Comparison of ENCODE assay signal across 19 mouse cellular contexts in genomic region chr8:115745648-115746047, GRCm38 (mm10). TPM values are rescaled to one million over a fixed set of nuclear protein-coding genes. Genes with fewer than 3 reads are reported as not detected.
DNase-seq lines count a peak whose midpoint lies in the region; ATAC-seq and TF ChIP-seq lines count a peak whose summit lies in the region.
"Had no signal": no experiment of that assay in that cellular context is flagged by ENCODE, and none has a peak within 500 bp of the region (broad histone marks: within the 10 kb centered on the region; RNA-seq: fewer than 3 reads in every experiment).

No protein-coding gene starts in this region.

- no peaks in the 10 kb centered on the region for H3K9me3 ChIP-seq in liver, embryonic 12.5 days (replicated peaks)
- H3K9me3 ChIP-seq: forebrain, embryonic 15.5 days; heart, embryonic 13.5 days; hindbrain, embryonic 12.5 days had no signal

- H3K9ac ChIP-seq in liver, adult 2 months (ENCODE audit: low read depth, low read length): no peak overlapping the region
- no peak overlapping the region for H3K9ac ChIP-seq in liver, embryonic 12.5 days
- H3K9ac ChIP-seq: forebrain, embryonic 15.5 days; heart, embryonic 13.5 days; hindbrain, embryonic 12.5 days had no signal

- WGBS in liver, adult 2 months: 15% methylated on average over 2 of the region's 2 CpGs
- WGBS in liver, embryonic 12.5 days (ENCODE audit: insufficient replicate concordance): 45% methylated on average over 2 of the region's 2 CpGs

- DNase-seq in CD4-positive, CD25-positive, alpha-beta regulatory T cell, adult 2 months (ENCODE audit: low read depth, low spot score): peak; percentile 15
- peak; percentile 25 for DNase-seq in adrenal gland, postnatal 25 days
- DNase-seq in adrenal gland, adult 18-20 months (ENCODE audit: low spot score in 2 of 2): no peak
- peak; percentile 43 for DNase-seq in liver, adult 2 months (ENCODE audit: extremely low read depth, low read depth, low spot score)
- DNase-seq in 3T3-L1 (ENCODE audit: low read depth, low spot score): peak; percentile 42
- no peak for DNase-seq in heart, postnatal 36 days
- DNase-seq: cerebellum, adult 18-20 months; cerebellum, adult 9-11 months; gastrocnemius, postnatal 36 days; heart, adult 11 months; heart, postnatal 4 days; kidney, adult 11 months had no signal

- H3K4me1 ChIP-seq in liver, adult 2 months (ENCODE audit: control insufficient read depth, insufficient read depth, low read length): no peaks in the 10 kb centered on the region
- H3K4me1 ChIP-seq in liver, embryonic 12.5 days: no peaks in the 10 kb centered on the region
- H3K4me1 ChIP-seq: forebrain, embryonic 15.5 days had no signal

- H3K36me3 ChIP-seq in liver, adult 2 months (ENCODE audit: control insufficient read depth, insufficient read depth, low read length): no peaks in the 10 kb centered on the region
- no peaks in the 10 kb centered on the region for H3K36me3 ChIP-seq in liver, embryonic 12.5 days
- H3K36me3 ChIP-seq: forebrain, embryonic 15.5 days; G1E; heart, embryonic 13.5 days; hindbrain, embryonic 12.5 days had no signal

- intact Hi-C loops in heart, postnatal 36 days (cut with DNase I): no loop called here

- ATAC-seq in CD4-positive, CD25-positive, alpha-beta regulatory T cell, adult 4 months: no peak
- ATAC-seq in liver, embryonic 12.5 days: no peak
- ATAC-seq: forebrain, embryonic 15.5 days; hindbrain, embryonic 16.5 days had no signal

- no peak overlapping the region for H3K4me3 ChIP-seq in liver, adult 2 months (ENCODE audit: insufficient read depth, low read depth, low read length)
- H3K4me3 ChIP-seq in liver, embryonic 12.5 days: no peak overlapping the region
- H3K4me3 ChIP-seq: forebrain, embryonic 15.5 days; heart, embryonic 13.5 days; hindbrain, embryonic 12.5 days had no signal

- H3K27ac ChIP-seq in liver, adult 2 months (replicated peaks; ENCODE audit: insufficient read depth, low read depth, low read length): no peak overlapping the region
- no peak overlapping the region for H3K27ac ChIP-seq in liver, embryonic 12.5 days
- H3K27ac ChIP-seq: heart, embryonic 13.5 days; hindbrain, embryonic 12.5 days had no signal

- H3K79me2 ChIP-seq in liver, adult 2 months (ENCODE audit: control insufficient read depth, insufficient read depth, low read length): no peaks in the 10 kb centered on the region

- no peak for TF ChIP-seq CTCF in liver, adult 2 months (IDR thresholded peaks at IDR 0.05; ENCODE audit: low read depth, low read length)

- TF ChIP-seq POLR2A in liver, adult 2 months (IDR thresholded peaks at IDR 0.05; ENCODE audit: extremely low read depth, insufficient read depth, low read length): no peak

- H3K4me2 ChIP-seq in liver, embryonic 12.5 days: no peak overlapping the region
- H3K4me2 ChIP-seq: forebrain, embryonic 15.5 days; heart, embryonic 13.5 days; hindbrain, embryonic 12.5 days had no signal

- no peaks in the 10 kb centered on the region for H3K27me3 ChIP-seq in liver, adult 2 months (ENCODE audit: control insufficient read depth, insufficient read depth, low read length)
- no peaks in the 10 kb centered on the region for H3K27me3 ChIP-seq in liver, embryonic 12.5 days (replicated peaks)
- H3K27me3 ChIP-seq: forebrain, embryonic 15.5 days; heart, embryonic 13.5 days; hindbrain, embryonic 12.5 days had no signal

RNA-seq across cellular contexts. Expression of gene Maf, which starts 38.1 kb away (rescaled TPM):
- 10 to 100 TPM; 71.6 to 83.8 TPM for polyA plus RNA-seq in CD4-positive, CD25-positive, alpha-beta regulatory T cell, adult 4 months (2017; shearing (Covaris generic))
- total RNA-seq in adrenal gland, postnatal 25 days (2021): 23.7 and 27.3 TPM in 2 replicates
- 10 to 100 TPM; 16.3 to 27.1 TPM for total RNA-seq in adrenal gland, adult 18-20 months (2021)
- 9.9 and 10.6 TPM in 2 replicates for total RNA-seq in liver, adult 2 months (2014; rRNA removed)
- 5.0 and 6.4 TPM in 2 replicates for polyA plus RNA-seq in liver, adult 2 months (2012; rRNA removed)
- polyA plus RNA-seq in liver, embryonic 12.5 days (2016; fragmentation: Nextera tagmentation; extraction: Ambion mirVana): 2.5 and 3.2 TPM in 2 replicates
- 1 to 10 TPM; 8.7 to 9.1 TPM for total RNA-seq in heart, postnatal 36 days (2021)
- polyA plus RNA-seq: G1E had no signal

Comparison
In these comparisons a context has a peak if more than half of its experiments do, and no peak if none do; other contexts are left out.
1. DNase-seq: peak in CD4-positive, CD25-positive, alpha-beta regulatory T cell, adult 2 months (single experiment), adrenal gland, postnatal 25 days (single experiment), liver, adult 2 months (single experiment) and 3T3-L1 (single experiment); none in adrenal gland, adult 18-20 months (0 of 2) and heart, postnatal 36 days (0 of 2).